Mouse (Mus musculus): ENCODE data around the gene Inf2.

- TF ChIP-seq CTCF (IDR thresholded peaks at IDR 0.05; ENCODE audit: low read depth) (no peak), EP300 (IDR thresholded peaks at IDR 0.05; ENCODE audit: low read depth) (no peak)
These were observed 32.0 kb upstream of the Inf2 start for GRCm38 (mm10) chr12:112556531-112557060.
